Mouse (Mus musculus) CD8-positive naive resting alpha-beta T cell, adult 2 months (primary cell): ENCODE results near the gene Gclc.

ENCODE experiments used
- DNase-seq, 2 experiments: peaks; one replicate each; pipeline ENCODE4 v3.0.0; 2022; ENCODE audit warnings: low read depth in 2 of 2, low spot score in 2 of 2

Gclc gene

DNA sequence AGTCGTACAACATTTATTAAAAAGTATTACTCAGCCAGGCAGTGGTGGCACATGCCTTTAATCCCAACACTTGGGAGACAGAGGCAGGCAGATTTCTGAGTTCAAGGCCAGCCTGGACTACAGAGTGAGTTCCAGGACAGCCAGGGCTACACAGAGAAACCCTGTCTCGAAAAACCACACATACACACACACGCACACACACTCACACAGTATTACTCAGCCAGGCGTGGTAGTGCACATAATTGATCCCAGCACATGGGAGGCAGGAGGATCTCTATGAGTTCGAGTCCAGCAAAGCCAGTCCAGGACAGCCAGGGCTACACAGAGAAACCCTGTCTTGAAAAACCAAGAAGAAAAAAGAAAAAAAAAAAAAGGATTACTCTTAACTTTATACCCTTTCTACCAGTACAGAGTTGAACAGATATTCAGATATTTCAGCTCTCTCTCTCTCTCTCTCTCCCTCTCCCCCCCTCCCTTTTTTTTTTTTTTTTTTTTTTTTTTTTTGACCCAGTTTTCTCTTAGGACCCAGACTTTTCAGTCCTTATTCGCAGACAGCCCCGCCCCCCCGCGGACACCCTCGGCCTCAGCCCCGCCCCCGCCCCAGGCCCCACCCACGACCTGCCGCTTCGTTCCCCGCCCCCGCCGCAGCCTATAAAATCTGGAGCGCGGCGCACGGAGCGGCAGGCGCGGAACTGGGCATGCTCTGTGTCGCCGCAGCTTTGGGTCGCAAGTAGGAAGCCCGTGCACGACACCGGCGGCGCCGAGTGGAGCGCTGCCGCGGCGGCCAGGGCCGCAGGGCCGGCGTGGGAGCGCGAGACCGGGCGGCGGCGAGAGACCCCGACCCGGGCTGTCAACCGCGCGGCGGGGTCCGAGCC, at the start of gene Gclc:
Gclc (plus strand) TSS at position 683 of the 875 bp plus-strand sequence.
- peak; percentile 75 to 80 for DNase-seq

DNA sequence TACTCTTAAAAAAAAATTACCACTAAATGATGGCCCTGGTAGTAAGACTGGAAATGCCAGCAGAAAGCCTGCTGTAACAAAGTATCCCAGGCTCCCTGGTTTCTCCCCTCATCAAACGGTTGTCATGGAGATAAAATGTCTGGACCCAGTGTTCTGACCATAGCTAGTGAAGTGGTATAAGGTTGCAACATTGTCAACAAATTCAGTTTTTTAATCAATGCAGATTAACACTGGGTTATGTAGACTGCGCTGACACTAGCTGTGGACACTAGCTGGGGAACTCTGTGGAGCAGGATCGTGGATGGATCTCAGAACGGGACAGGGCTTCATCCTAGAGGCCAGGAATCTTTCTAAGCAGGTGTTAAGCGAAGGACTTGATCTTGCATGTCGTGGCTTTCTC, 47.8 kb upstream of the Gclc start:
- no peak for DNase-seq

DNA sequence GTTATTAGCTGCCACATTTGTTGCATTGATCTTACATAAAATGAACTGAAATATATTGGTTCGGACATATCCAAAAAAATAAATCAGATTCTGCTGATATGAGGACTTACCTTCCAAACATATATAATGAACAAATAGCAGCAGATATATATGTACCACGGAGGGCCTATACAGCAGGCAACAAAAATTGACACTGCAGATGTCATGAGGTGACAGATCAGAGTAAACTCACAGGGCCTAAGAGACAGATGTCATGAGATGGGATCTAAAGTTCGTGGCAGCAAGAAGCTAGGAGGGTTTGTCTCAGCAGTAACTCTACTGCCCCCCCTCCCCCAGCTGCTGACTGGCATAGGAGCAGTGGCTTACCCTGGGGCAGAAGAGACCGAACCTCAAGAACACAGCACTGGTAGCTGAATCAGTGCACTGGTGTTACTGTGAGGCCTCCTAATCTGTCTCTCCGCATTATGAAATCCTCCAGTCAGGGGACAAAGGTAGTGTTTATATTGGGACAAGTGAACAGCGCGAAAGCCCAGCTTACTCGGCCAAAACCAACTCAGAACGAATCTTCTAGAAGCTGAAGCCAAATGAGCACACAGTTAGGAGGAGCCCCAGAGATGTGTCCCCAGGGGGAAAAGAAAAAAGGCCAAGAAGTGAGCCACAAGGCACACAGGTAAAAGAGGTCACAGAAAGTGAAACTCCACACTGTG, 46.7 kb upstream of the Gclc start:
- no peak for DNase-seq

DNA sequence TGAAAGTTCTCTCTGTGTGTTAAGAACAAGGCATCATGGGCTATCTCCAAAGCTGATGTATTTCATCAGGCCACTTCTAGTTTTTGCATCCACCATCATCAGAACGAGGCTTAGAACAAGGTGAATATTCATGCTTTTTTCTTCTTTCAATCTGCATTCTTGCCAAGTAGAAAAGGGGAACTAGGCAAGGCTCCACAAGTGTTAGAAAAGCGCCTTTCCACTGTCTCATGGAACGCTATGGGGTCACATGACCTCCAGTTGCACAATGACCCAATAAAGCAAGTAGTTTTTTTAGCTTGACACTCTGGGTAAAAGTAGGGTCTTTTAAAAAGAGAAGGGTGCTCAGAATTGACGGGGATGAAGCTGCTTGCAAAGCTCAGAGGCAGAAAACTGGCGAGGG, 45.4 kb upstream of the Gclc start:
- DNase-seq: no peak

DNA sequence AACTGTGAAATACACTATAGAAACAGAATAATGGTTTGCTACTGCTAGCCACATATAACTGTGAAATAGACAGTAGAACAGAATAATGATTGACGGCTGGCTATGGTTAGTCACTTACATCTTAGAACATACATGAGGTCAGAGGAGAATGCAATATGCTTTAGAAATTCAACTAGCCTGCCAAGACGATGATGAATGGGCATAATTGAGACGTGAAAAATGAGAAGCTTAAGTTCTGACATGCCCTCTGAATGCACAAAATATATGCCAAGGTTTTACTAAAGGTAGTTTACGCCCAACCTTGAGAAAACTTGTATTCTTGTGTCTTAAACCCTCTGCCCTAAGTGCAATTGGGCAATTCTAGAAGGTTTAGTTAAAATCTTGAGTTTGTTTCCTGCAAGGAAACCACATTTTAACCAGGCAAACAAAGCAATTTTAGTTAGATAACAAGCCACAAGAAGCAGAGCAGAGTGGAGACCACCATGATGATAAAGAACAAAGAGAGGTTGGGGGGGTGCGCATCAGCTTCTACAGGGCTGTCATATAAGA, 43.2 kb upstream of the Gclc start:
- no peak for DNase-seq

DNA sequence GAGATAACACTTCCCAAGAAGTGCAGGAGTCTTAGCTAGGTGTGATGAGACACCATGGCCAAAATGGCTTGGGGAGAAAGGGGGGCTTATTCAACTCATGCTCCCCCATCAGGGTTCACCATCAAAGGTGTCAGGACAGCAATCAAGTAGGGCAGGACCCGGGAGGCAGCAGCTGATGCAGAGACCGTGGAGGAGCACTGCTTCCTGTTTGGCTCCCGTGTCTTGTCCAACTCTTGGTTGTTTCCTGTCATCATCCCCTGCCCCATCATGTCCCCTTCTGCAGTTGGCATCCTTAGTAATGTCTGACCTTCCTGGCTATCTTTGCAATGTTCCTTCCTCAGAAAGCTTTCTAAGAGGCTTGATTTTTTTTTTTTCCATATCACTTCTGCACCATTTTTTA, 41.5 kb upstream of the Gclc start:
- no peak for DNase-seq

DNA sequence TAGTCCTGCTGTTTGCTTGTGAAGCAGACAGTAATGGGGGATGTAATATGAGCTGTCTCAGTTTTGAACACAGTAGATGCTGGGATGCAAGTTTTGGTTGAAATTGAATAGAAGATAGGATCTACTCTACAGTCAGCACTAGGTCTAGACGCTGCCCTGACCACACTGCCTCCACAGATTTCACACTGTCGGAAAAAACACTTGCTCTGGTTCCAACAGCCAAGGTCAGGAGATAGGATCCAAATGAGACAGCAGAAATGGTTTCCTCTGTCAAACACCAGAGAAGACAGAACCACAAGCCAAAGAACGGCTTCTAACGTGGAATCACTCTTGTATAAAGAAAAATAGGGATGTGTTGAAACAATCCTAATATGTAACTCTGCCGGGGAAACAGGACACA, 41.0 kb upstream of the Gclc start:
- no peak for DNase-seq

DNA sequence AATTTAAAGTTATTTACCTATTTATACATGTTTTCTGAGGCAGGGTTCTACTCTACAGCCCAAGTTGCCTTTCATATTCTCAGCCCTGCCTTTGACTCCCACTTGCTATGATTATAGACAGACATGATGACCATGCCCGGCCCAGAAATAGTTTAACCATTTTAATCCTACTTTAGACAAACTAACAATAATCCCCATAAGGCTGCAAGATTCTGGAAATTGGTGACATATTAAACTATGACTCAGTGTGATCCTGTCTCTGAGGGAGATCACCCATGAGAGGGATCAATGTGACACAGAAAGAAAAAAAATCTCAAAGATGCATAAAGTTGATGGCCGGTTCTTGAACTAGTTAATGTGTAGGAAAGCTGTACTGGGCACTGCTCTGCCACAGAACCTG, 39.1 kb upstream of the Gclc start:
- DNase-seq: no peak

DNA sequence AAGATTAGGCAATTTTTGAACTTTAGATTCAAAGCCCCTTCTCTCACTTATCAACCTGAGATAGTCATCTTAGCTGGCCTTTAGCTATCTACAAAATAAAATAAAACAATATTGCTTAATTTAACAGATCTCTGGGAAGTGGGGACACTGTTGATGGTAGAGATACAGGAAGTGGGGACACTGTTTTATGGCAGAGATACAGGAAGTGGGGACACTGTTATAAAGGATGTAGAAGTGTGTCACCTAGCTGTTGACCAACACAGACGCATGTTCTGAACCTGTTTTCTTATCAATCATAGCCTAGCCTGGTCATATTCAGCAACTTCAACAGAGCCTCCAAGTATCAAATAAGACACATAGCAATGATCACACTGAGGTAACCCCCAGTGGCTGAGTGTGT, 38.3 kb upstream of the Gclc start:
- no peak for DNase-seq

DNA sequence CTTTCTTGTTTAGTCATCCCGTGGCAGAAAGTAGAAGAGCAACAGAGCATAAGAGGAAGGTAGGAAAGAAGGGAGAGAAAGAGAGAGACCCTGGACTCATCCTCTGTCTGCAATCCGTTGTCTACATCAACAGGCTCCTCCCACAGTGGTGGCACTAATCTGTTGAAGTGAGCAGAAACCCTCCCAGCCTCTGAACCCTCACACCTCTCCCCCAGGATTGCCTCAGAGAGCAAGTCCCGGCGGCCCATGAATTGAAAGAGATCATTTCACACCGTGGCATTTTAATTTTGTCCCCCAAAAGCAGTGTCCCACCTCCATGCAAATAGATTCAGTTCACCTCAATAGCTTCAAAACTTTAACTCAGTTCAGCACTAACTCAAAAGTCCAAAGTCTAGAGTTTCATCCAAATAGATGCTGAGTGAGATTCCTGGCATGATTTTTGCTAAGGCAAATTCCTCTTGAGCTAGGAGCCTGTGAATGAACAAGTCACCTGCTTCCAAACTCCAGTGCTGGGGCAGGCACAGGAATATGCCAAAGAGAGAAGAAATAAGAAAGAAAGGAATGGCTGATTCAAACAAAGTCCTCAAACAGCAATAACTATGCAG, 36.4 kb upstream of the Gclc start:
- DNase-seq: no peak

DNA sequence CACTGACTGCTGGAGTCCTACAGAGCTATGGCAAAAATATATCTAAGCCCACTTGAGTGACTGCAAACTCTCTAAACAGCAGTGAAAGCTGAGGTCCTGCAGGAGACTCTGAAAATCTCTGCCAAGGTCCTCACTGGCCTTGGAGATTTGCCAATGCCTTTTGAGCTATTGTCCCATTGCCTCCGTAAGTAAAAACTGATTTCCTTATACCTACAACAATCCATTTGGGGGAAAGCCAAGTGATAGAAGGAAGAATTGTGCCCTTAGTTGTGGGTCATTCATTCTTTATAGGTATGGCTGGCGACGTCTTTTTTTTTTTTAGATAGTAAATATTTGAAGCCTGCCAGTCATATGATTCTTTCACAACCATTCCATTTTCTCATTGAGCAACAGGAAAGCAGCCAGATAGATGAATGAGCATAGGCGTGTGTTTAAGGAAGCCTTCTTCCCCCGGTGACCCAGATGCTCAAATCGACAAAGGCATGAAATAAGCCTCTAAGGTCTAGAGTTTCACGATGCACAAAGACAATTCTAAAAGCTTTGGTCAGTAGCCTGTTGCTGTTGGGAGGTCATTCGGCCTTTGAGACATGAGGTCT, 35.4 kb upstream of the Gclc start:
- no peak for DNase-seq

DNA sequence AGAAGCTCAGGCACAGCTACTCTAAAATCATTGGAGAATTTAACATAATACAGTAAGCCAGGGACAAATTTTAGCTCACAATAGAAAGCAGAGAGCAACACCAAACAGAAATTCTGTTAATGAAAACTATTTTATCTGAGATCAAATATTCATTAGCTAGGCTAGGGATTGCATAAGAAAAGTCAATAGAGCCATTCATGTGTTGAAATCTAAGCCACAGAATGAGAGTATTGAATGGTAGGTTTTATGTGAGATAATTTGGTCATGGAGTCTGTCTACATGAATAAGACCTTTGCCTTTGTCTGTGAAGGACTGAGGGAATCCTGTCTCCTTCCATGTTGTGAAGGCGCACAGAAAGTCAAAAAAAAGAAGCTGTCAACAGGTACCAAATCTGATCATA, 34.7 kb upstream of the Gclc start:
- no peak for DNase-seq

DNA sequence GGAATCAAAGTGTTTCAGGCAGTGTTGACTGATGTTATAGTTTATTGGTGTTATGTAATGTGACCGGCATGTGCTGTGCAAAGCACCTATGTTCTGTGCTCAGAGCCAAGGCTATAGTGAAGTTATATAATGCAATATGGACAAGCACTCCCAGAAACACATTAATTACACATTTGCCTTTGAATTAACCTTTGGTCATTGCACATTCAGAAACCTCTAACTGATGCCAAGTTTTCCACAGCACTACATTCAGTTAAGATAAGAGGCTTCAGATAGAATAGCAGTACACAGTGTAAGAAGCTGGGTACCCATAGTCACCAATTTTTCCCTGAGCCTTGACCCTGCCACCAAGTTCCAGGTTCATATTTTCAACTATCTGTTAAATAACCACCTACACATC, 32.0 kb upstream of the Gclc start:
- no peak for DNase-seq

DNA sequence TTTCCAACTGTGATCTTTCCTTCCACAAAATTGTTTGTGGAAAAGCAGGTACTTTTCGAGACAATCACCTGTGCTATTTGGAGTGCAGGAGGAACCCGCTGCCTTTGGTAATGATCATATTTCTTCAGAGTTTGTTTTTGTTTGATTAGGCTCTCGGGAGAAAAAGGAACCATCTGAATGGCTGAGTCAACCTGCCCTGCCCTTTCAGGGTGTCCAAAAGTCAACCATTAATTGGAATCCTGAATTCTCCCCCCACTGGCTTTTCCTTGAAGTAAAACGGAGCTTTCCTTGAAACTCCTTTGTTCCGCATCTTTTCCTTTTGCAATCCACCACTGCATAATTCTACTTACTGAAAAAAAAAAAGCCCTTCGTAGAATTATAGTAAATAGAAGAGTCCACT, 30.1 kb upstream of the Gclc start:
- DNase-seq: no peak

DNA sequence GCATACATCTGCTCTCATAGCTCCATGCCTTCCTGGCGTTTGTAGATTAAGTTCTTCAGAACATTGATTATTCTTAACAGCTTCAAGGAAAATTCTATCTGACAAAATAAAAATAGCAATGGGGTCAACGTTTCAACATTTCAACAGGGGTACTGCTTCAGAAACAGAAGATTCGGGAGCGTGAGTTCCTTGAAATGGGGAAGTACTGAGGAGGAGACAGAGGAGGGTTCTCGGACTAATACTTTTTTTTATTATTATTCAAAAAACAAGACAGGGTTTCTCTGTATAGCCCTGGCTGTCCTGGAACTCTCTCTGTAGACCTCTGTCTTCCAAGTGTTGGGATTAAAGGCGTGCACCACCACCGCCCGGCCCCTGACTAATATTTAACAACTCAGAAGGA, 28.9 kb upstream of the Gclc start:
- DNase-seq: no peak

DNA sequence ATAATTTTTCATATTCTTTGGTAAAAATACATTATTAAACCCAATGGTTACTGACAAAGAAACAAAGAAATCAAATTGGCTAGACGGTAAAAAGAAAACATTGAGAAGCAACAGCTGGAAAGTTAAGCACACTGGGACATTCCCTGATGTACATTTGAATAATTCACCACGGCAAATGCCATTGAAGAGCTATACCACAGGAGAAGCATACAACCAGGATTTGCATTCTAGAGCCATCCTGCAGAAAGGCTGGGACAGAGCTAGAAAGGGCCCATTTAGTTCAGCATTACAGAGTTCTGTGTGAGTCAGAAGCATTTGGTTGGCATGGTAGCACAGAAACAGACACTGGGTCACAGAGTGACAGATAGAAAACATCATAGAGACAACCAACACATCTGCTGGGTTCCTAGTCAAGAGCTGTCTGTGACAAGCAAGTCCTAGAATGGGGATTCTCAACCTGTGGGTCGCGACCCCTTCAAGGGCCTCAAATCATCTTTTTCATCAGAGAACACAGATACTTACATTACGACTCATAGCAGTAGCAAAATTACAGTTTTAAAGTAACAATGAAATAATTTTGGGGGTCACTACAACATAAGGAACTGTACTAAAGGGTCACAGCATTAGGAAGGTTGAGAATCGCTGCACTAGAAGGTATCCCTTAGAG, 28.2 kb upstream of the Gclc start:
- DNase-seq: no peak

DNA sequence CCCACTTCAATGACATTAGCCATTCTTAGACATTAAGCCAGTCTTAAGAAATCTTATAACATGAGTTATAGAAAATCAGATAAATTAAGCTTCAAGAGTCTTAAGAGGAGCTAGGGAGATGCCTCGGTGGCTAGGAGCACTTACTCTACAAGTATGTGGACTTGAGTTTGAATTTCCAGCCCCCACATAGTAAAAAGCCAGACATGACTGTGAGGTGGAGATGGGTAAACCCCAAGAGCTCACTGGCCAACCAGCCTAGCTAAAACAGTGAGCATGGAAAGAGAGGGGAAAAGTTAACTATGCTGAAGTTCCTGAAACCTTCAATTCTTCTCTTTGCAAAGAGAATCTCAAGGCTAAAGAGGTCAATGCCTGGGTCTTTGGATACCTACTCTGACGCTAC, 27.3 kb upstream of the Gclc start:
- DNase-seq: no peak

DNA sequence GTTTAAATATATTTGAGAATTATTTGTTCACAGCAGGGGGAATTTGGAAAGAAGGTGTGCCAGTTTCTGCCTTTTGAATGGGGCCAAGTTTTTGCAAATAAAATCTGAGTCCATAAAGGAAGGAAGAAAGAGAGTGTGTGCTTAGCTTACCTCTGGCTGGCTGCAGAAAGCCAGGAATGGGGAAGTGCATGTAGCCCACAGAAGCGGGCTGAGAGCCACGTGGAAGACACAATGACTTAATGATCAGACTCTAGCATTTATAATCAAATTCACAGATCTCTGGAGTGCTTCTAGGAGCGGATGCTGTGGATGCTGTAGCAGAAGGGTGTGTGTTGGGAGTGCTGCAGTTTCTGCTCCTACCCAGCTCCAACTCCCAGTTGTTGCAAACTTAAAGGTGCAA, 22.3 kb upstream of the Gclc start:
- no peak for DNase-seq

DNA sequence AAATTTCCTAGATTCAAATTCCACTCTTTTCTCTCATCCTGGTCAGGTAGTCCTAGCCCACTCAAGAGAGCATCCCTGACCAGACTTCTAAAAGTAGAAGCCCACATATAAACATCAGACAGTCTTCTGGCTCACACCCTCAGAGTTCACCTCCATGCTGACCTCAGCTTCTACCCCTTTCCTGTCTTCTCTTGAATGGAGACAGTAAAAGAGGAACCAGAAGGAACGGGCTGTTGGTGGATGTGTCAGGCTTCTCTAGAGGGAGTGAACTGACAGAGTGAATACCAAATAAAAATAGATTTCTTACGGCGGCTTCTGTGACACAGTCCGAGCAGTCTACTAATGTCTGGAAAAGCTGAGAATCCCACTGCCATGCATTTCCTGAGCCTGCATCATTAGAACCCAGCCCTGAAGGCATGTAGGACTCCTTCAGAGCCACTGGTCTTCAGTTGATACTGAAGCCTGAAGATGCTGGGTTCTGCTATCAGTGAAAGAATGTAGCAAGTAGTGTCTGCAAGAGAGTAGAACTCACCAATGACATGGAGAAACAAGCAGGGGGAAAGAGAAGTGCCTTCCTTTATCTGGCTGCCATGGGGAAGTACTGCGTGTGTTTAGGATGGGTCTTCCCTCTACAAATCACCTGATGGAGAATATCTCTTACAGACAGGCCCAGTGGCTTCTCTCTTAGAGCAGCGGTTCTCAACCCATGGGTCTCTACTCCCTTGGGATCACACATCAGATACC, 16.9 kb upstream of the Gclc start:
- no peak for DNase-seq

DNA sequence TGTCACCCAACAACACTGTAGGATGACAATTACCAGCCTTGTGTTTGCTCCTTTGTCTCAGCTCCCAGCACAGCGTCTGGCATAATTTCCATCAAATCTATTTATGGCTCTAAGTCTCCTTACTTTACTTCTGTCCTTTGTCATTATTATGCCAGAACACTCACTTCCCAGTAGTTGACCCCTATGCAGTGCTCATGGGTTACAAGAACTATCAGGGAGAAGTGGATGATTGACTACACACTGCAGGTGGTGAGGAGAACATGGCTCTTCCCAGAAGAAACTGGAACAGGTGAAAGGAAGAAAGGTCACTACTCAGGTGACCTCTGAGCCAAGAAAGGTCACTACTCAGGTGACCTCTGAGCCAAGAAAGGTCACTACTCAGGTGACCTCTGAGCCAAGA, 12.9 kb upstream of the Gclc start:
- no peak for DNase-seq
